ENCODE assay signal across 8 mouse cellular contexts in genomic region chr13:23542999-23543607, GRCm38 (mm10). TPM values are rescaled to one million over a fixed set of nuclear protein-coding genes. Genes with fewer than 3 reads are reported as not detected.
DNase-seq lines count a peak whose midpoint lies in the region; ATAC-seq lines count a peak whose summit lies in the region.
"Not testable (repeated sequence)": the region's sequence is repeated elsewhere in the genome, so short reads cannot be mapped to it uniquely, and the experiment has no call there.

TSS of gene Hist1h2bh (minus strand) at chr13:23543392.

- H3K9ac ChIP-seq in heart, embryonic 13.5 days = peak within 1 kb of the TSS; percentile 79
- H3K9ac ChIP-seq in kidney, embryonic 16.5 days (replicated peaks; ENCODE audit: low read length) = peak within 1 kb of the TSS; percentile 74
- H3K9ac ChIP-seq in liver, embryonic 11.5 days (ENCODE audit: low read depth, low read length) = peak within 1 kb of the TSS; percentile 82

- not testable (repeated sequence) for H3K4me1 ChIP-seq in brown adipose tissue, adult 24 weeks (ENCODE audit: control insufficient read depth, insufficient read depth, insufficient read length, low read length); heart, embryonic 13.5 days; kidney, embryonic 16.5 days (ENCODE audit: insufficient read depth, low read length); liver, embryonic 11.5 days (replicated peaks; ENCODE audit: control insufficient read depth, insufficient read depth, low read length)

- peak within 1 kb of the TSS; percentile 74 for H3K4me3 ChIP-seq in brown adipose tissue, adult 24 weeks (ENCODE audit: insufficient read depth, low read depth, low read length)
- peak within 1 kb of the TSS; percentile 58 for H3K4me3 ChIP-seq in heart, embryonic 13.5 days
- H3K4me3 ChIP-seq in kidney, embryonic 16.5 days (ENCODE audit: low read length) = peak within 1 kb of the TSS; percentile 54
- H3K4me3 ChIP-seq in liver, embryonic 11.5 days (ENCODE audit: low read depth, low read length) = peak within 1 kb of the TSS; percentile 53

- peak; percentile 74 for DNase-seq in liver, embryonic 11.5 days (ENCODE audit: low spot score)
- DNase-seq in monocyte, adult 2 months (ENCODE audit: low read depth in 1 of 2, low spot score in 2 of 2) = peak; percentile 60 to 66
- peak; percentile 97 for DNase-seq in splenic B cell, adult 2 months (ENCODE audit: low read depth, low spot score)

- H3K4me2 ChIP-seq in heart, embryonic 13.5 days = peak within 1 kb of the TSS; percentile 83
- H3K4me2 ChIP-seq in kidney, embryonic 16.5 days (replicated peaks; ENCODE audit: low read depth, low read length) = peak within 1 kb of the TSS; percentile 86
- H3K4me2 ChIP-seq in liver, embryonic 11.5 days = peak within 1 kb of the TSS; percentile 83

- WGBS in heart, embryonic 13.5 days = under 1% methylated on average over 38 of the region's 42 CpGs
- under 1% methylated on average over 30 of the region's 42 CpGs for WGBS in kidney, embryonic 16.5 days
- WGBS in liver, embryonic 11.5 days = 1% methylated on average over 27 of the region's 42 CpGs

- not testable (repeated sequence) for H3K27me3 ChIP-seq in heart, embryonic 13.5 days (replicated peaks); kidney, embryonic 16.5 days (ENCODE audit: insufficient read depth, low read length); liver, embryonic 11.5 days (replicated peaks; ENCODE audit: control insufficient read depth, insufficient read depth, low read length); splenic B cell, adult 2 months (ENCODE audit: control insufficient read depth, insufficient read depth, low read length, poor library complexity, severe bottlenecking)

- 0 out of 2 replicates have a peak within 1 kb of the TSS, but pooled peaks have one; percentile 40 for H3K27ac ChIP-seq in brown adipose tissue, adult 24 weeks (replicated peaks; ENCODE audit: low read depth, low read length)
- H3K27ac ChIP-seq in heart, embryonic 13.5 days (replicated peaks) = peak within 1 kb of the TSS; percentile 93
- peak within 1 kb of the TSS; percentile 97 for H3K27ac ChIP-seq in kidney, embryonic 16.5 days (ENCODE audit: low read length)
- peak within 1 kb of the TSS; percentile 98 for H3K27ac ChIP-seq in liver, embryonic 11.5 days (ENCODE audit: low read depth, low read length)

- not testable (repeated sequence) for H3K9me3 ChIP-seq in heart, embryonic 13.5 days; kidney, embryonic 16.5 days (ENCODE audit: low read length); liver, embryonic 11.5 days (ENCODE audit: control insufficient read depth, low read length)

- not testable (repeated sequence) for H3K36me3 ChIP-seq in heart, embryonic 13.5 days; kidney, embryonic 16.5 days (ENCODE audit: insufficient read depth, low read length); liver, embryonic 11.5 days (ENCODE audit: control insufficient read depth, insufficient read depth, low read length); splenic B cell, adult 2 months (ENCODE audit: control insufficient read depth, insufficient read depth, low read length, poor library complexity, severe bottlenecking)

- ATAC-seq in CD4-positive, CD25-positive, alpha-beta regulatory T cell, adult 4 months = peak; percentile 89
- peak; percentile 84 for ATAC-seq in erythroid progenitor cell, adult 5-6 weeks (replicated peaks; ENCODE audit: low FRiP score, poor library complexity, severe bottlenecking)
- ATAC-seq in heart, embryonic 13.5 days (ENCODE audit: extremely low read depth, insufficient number of reproducible peaks, low FRiP score, low TSS enrichment) = peak; percentile 80
- peak; percentile 96 for ATAC-seq in kidney, embryonic 16.5 days (ENCODE audit: low FRiP score, low TSS enrichment)
- peak; percentile 89 for ATAC-seq in liver, embryonic 11.5 days (replicated peaks; ENCODE audit: low FRiP score)

RNA-seq across cellular contexts. Expression of gene Hist1h2bh, which starts in this region (rescaled TPM):
- under 1 TPM; 0.41 to 0.66 TPM for polyA plus RNA-seq in CD4-positive, CD25-positive, alpha-beta regulatory T cell, adult 4 months (2017; shearing (Covaris generic))
- polyA plus RNA-seq in brown adipose tissue, adult 24 weeks (2012; ENCODE audit: insufficient read depth, insufficient read length, missing spikeins) = 1.7 and 2.3 TPM in 2 replicates
- total RNA-seq in erythroid progenitor cell, adult 5-6 weeks (2015; ENCODE audit: low replicate concordance) = 90.1 and 113 TPM in 2 replicates
- total RNA-seq in erythroid progenitor cell, adult 5-6 weeks (2017; ENCODE audit: low replicate concordance) = 325 and 367 TPM in 2 replicates
- polyA plus RNA-seq in heart, embryonic 13.5 days (2015; fragmentation: Nextera tagmentation; extraction: Ambion mirVana) = 0.32 and 0.52 TPM in 2 replicates
- 0.64 and 0.92 TPM in 2 replicates for polyA plus RNA-seq in kidney, embryonic 16.5 days (2015; fragmentation: Nextera tagmentation; extraction: Ambion mirVana)
- 1.6 and 1.7 TPM in 2 replicates for polyA plus RNA-seq in liver, embryonic 11.5 days (2014; fragmentation: Nextera tagmentation; extraction: Ambion mirVana)

Comparison
In these comparisons a context has a peak if more than half of its experiments do, and no peak if none do; other contexts are left out.
1. Peak in every context shown above with its lines: DNase-seq, ATAC-seq, H3K4me3 ChIP-seq and H3K27ac ChIP-seq.
2. Peak in ATAC-seq in CD4-positive, CD25-positive, alpha-beta regulatory T cell, adult 4 months; RNA of the gene not detected or under 1 TPM.
3. Peak in ATAC-seq, H3K4me3 ChIP-seq, H3K27ac ChIP-seq, H3K9ac ChIP-seq and H3K4me2 ChIP-seq in heart, embryonic 13.5 days; RNA of the gene not detected or under 1 TPM.
4. Peak in ATAC-seq, H3K4me3 ChIP-seq, H3K27ac ChIP-seq, H3K9ac ChIP-seq and H3K4me2 ChIP-seq in kidney, embryonic 16.5 days; RNA of the gene not detected or under 1 TPM.
5. H3K27ac ChIP-seq: peak in every context shown above with its lines; median percentile 98 in liver, embryonic 11.5 days; 97 in kidney, embryonic 16.5 days; 93 in heart, embryonic 13.5 days; 40 in brown adipose tissue, adult 24 weeks.